Mouse (Mus musculus) E14TG2a.4 (cell line): ENCODE results near the gene Tmem256.

Source experiments
- CTCF ChIP-seq: conservative IDR thresholded peaks from 2 replicates; pipeline ENCODE4 v1.5.1; 2014; ENCODE audit warnings: low read length
- POU5F1 ChIP-seq: IDR thresholded peaks from 2 replicates; pipeline ENCODE4 v1.6.1; 2014; ENCODE audit warnings: low read length, borderline replicate concordance

GRCm38 (mm10) chr11:69854680-69855079, 16.4 kb downstream of the Tmem256 start:
- TF ChIP-seq CTCF (no peak), POU5F1 (no peak)
